Mouse (Mus musculus) liver (tissue): ENCODE data around the gene Olfr1360.

Experiments used
- DNase-seq: peaks from one replicate; pipeline ENCODE4 v3.0.0-alpha.2; 2020; ENCODE audit warnings: mixed read lengths

Gene Olfr1360

DNA sequence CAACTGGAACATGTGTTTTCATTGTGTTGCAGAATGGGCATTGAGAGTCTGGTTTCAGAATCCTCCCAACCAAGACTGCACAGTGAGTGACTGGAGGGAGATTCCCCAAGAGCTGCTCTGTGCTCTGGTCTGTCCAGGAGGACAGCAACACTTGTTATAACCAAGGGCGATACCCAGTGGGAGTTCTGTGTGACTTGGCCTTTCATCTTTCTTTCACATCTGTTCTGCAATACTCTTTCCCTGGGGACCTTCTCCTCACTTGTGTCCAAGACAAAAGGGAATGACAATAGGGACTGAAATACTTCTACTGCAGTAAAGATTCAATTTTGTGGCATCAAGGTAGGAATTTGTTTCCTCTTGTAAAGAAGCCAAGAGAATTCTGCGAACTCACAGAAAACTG is 34.8 kb downstream of the Olfr1360 start, which contains the start of gene Olfr11:
Gene Olfr11, minus strand, starts transcription at position 101 of the 400 bp plus-strand sequence.
- no peak for DNase-seq
